Mouse (Mus musculus) lung, postnatal 10 days (tissue): Measurements from ENCODE around the gene Slfn2.
A peak's percentile ranks its signal among the peaks of the same experiment; 100 is the strongest.

Experiments used
- DNase-seq: peaks from one replicate; pipeline ENCODE4 v3.0.0; 2021

Slfn2 gene

DNA sequence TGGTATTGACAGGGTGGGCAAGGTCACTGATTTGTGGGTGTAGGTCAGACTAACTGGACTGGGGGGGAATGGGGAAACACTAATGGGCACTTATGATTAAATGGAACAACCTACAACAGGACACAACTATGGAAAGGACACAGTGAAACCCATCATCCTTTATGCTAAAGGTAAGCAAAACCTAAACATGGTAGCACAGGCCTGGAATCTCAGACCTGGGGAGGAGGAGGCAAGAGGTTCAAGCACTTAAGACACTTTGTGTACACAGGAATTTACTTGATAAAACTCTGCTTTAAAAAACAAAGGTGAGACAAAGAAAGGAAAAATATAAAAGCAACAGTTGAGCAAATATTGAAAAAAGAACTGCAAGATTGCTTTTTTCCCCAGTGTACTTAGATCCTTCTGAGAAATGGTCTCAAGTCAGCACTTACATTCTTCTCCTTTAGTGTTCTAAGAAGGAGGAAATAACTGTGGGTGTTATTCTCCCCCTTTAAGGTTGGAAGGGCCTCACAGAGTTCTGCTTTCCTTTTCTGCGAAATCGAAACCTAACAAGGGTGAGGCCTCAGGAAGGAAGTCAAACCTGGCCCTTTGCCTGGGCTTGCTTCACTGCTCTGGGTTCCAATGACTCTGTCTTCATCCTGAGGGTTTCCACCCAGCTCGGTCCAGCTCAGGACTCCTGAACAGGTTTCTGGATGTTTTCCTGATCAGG, 13.0 kb downstream of the Slfn2 start:
- DNase-seq = peak; percentile 85

DNA sequence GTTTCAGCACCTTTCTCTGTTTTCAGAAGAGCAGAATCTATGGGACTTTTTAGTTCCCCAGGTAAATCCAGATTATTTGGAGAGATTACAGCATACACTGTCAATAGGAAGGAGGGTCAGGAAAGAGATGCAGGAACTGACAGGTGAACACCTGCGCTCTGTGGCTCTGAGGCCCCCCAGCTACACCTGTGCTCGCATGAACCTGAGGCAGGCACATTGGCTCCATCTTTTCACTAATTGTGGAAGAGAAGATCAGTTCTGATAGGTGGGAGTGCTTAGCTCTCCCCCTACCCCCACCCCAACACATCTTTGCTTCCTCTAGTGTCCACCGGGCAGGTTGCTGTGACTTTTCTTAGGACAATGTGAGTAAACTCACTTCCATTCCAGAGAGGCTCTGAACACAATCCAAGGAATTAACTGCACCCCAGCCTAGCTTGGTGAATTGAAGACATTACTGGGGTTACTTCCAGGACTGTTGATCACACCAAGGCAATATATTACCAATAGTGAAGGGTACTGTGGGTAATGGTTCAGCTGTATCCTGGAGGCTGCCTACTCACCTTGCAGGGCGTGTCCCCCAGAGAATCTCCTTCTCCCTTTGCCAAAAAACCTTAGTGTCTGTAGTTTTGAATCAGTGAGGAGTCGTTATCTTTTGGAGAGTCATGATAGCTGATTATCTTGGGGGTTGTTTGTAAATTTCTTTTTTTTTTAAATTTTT, 13.7 kb downstream of the Slfn2 start:
- DNase-seq = no peak

DNA sequence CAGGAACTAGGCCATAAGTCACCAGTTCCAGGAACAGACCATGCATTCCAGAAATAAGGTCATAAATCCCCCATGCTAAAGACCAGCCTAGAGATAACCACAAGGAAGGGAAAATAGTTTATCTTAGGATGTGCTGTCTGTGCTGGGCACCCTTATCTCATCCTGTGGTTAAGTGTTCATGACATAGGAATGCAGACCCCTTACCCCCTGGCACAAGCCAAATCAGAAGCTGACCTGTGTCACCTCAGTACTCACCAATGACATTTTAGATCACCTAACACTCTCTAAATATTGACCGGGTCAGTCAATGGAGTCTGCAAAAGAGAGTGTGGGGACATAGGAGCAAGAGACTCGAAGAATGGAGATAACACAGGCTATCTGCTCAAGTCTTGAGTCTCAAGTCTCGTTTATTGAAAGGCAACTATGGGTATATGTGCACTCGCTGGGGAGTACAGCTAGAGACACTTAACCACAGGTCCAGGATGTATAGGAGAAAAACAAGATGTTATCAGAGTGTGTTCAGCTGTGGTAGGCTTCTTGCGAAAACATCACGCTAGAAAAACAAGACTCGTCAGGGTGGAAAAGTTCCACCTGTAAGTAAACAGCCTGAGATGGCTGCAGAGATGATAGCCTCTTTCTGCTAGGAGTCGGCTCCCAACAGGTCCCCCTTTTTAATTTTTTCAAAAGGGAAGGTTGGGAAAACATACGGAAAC, 14.7 kb downstream of the Slfn2 start:
- DNase-seq = no peak

DNA sequence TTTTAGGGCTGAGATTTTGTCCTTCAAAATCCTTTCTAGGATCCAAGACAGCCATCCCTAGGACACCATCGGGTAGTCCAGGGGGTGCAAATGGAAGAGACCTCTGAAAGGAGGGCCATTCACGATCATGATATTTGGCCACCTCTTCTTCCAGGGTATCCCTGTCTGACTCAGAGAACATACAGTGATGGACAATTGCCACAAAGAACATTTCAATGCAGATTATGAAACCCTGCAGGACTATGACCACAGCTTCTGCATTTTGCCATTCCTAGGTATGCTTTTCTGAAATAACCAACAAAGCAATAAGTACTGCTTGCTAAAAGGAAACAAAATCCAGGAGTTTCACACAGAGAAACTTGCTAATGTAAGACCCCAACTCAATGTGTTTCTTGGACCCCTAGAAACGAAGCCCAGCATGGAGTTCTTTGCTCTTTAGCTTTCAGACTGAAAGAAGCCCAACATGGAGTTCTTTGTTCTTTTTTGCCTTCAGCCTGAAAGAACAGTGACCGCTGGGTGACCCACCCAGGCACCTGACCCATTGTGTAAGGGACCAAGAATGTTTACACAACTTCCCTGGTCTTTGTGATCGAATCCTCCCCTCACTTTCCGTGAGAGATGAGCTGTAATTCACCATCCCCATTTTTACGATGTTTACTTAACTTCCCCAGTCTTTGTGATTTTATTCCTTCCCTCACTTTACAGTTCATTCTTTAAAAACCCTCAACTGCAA, 18.0 kb downstream of the Slfn2 start:
- no peak for DNase-seq

DNA sequence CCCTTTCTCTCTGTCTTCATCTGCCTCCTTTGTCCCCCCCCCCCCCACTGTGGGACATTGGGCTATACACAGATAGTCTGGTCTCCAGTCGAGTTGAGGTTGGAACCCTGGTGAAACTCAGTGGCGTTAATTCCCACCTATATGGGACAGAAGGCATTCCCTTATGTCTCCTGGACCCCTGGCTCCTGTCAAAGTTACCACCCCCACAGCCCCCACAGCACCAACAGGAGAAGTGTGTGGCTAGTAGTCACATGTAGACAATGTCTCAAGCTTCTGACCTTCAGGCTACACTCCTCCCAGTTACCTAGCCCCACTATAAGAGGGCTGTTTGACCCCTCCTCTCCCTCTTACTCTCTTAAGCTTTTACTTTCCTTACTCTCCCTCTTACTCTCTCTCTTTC, 19.2 kb downstream of the Slfn2 start:
- DNase-seq = no peak

DNA sequence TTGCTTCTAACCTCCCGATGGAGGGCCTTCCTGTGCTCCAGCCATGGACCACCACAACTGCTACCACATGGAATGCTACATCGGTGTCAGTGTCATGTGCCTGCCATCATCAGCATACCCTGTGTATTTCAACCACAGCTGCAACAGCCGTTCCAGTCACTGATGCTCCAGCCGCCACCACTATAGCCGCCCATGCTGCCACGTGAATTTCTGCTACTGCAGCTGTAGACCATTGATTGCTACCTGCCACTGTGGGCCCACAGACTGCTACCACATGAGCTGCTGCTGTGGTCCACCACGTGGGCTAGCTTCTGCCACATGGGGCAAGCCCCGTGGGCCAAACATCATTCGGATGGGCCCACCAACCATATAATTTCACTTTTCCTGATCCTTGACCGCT, 19.8 kb downstream of the Slfn2 start:
- DNase-seq = no peak

DNA sequence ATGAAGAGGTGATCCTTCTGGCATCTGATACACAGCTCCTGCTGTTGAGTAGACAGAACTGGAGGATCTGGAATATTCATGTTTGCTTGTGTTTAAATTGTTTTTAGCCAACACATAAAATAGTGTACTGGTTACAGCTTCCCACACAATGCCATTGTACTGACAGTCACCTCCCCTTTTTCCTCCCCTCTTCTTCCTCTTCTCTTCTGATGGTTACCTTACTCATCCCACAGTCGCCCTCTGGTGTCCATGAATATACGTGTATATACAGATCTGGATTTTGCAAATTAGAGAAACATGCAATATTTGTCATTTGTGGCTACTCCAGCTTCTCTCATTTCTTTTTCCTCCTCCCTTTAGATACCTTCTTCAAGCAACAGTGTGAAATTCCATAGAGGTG, 50.2 kb downstream of the Slfn2 start:
- peak; percentile 45 for DNase-seq

DNA sequence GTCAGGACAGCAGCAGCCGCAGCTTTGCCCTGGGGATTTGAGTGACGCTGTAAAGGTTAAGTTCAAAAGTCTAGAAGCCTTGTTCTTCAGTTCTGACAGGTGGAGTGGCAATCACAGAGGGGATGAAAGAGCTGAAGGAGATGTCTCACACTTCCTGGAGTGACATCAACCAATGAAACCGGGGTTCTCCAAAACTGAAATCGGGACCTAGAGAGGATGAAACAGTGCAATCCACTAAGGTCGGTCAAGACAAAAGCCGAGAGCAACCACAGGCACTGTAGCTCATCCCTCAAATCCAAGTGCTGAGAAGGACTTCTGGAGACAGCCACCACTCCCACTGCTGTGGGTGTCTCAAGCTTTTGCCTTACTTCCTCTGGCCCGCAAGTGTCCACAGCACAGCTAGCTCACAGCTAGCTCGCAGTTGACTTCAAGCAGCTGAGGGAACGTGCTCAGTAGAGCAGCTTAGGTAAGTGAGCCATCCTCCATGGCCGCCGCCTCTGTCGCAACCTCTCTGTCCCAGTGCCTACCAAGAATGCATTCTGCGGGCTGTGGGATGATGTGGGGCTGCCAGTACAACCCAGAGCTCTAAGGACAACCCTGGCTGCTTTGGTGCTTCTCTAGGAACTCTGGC, 51.8 kb downstream of the Slfn2 start, which contains the start of gene Slfn1:
TSS of gene Slfn1 (plus strand) at position 253 of the 631 bp plus-strand sequence.
- no peak for DNase-seq

DNA sequence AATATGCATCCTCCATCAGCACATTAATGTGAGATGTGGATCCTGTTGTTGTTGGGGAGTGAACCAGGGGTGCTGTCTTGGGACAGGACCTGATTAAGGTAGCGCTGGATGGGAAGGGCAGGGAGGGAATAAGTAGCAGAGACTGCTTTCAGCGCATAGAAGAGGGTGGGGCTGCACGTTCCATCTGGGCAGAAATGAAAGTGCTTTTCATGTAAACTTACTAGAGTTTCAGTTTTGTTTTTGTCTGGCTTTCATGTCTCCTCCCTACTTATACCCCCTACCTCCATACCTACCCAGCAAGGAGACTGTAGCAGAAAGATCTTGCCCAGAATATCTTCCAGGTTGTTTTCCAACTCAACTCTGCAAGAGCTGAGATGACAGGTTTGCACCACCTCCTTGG, 53.1 kb downstream of the Slfn2 start:
- DNase-seq = no peak
